Mouse (Mus musculus) erythroblast, embryonic 14.5 days (primary cell): ENCODE results near the gene Ctdnep1.

Experiments
- GATA1 ChIP-seq: IDR thresholded peaks from 2 replicates; pipeline ENCODE4 v1.6.1; 2012; ENCODE audit warnings: low read length, inconsistent platforms, mixed read lengths
- TAL1 ChIP-seq: IDR thresholded peaks from 3 replicates; pipeline ENCODE4 v1.6.1; 2012; ENCODE audit warnings: low read length, inconsistent platforms, mixed read lengths

GRCm38 (mm10) chr11:69948066-69948762 lies 32.7 kb upstream of the Ctdnep1 start, which contains the start of gene Slc2a4:
- TF ChIP-seq GATA1 (no peak), TAL1 (no peak)
